Mouse (Mus musculus) G1E (cell line): Measurements from ENCODE around the gene Exoc6. TPM values are rescaled to one million over a fixed set of nuclear protein-coding genes. Genes with fewer than 3 reads are reported as not detected.

Experiments
- ATAC-seq: 2 replicates; pipeline ENCODE4 v1.8.0; 2016; ENCODE audit warnings: mild to moderate bottlenecking; ENCODE audit not compliant: insufficient number of reproducible peaks, poor library complexity, low FRiP score, severe bottlenecking; ENCODE audit errors: extremely low read depth
- DNase-seq: peaks from one replicate; pipeline ENCODE4 v3.0.0; 2012; ENCODE audit warnings: low spot score
- H3K27me3 ChIP-seq: 2 replicates; pipeline ENCODE4 v1.6.1; 2012; ENCODE audit warnings: mild to moderate bottlenecking, low read length, inconsistent platforms; ENCODE audit not compliant: insufficient read depth
- H3K36me3 ChIP-seq: replicated peaks from 2 replicates; pipeline ENCODE3; 2012; ENCODE audit warnings: mild to moderate bottlenecking, inconsistent platforms
- H3K4me1 ChIP-seq: 2 replicates; pipeline ENCODE4 v1.6.1; 2012; ENCODE audit warnings: low read depth, low read length, inconsistent platforms, mixed read lengths; ENCODE audit not compliant: insufficient read depth
- H3K4me3 ChIP-seq: 2 replicates; pipeline ENCODE4 v1.5.1; 2012; ENCODE audit warnings: low read depth, mild to moderate bottlenecking, inconsistent platforms, low read length, moderate library complexity, mixed read lengths
- H3K9me3 ChIP-seq: replicated peaks from 2 replicates; pipeline ENCODE4 v1.6.1; 2012; ENCODE audit warnings: inconsistent platforms
- CTCF ChIP-seq: IDR thresholded peaks from 2 replicates; pipeline ENCODE4 v1.5.1; 2012; ENCODE audit warnings: low read depth, low read length, inconsistent platforms, mixed read lengths
- GATA1 ChIP-seq: IDR thresholded peaks from 2 replicates; pipeline ENCODE4 v1.6.1; 2012; ENCODE audit warnings: borderline replicate concordance, low read length, inconsistent platforms, mixed read lengths
- GATA2 ChIP-seq: IDR thresholded peaks from 2 replicates; pipeline ENCODE4 v1.6.1; 2012; ENCODE audit warnings: low read depth, low read length, inconsistent platforms, borderline replicate concordance
- POLR2AphosphoS5 ChIP-seq: IDR thresholded peaks from 2 replicates; pipeline ENCODE4 v1.6.1; 2012; ENCODE audit warnings: low read depth, low read length, inconsistent platforms; ENCODE audit not compliant: insufficient replicate concordance
- TAL1 ChIP-seq: conservative IDR thresholded peaks from 2 replicates; pipeline ENCODE4 v1.6.1; 2012; ENCODE audit warnings: low read depth, low read length, inconsistent platforms, mixed read lengths
- polyA plus RNA-seq: library from polyadenylated mRNA; stranded (reverse); fragments of >175 nt; gene quantifications from 2 replicates; pipeline ENCODE4 v1.2.3, GENCODE M21; 2012
- total RNA-seq, 2 experiments: library from RNA; stranded (forward) in 1 of 2; stranded (reverse) in 1 of 2; fragments of 200-1000 nt in 1 of 2; fragments of >200 nt in 1 of 2; fragmentation: Nextera tagmentation in 1 of 2; gene quantifications; 2 replicates each; pipeline ENCODE4 v1.2.3; 2014 to 2017

Exoc6 gene
- total and polyA plus RNA-seq, 3 experiments, result 26.0 to 117 (median 92.8) TPM

- DNase-seq, result peak; percentile 52
These were observed 5.8 kb downstream of the Exoc6 start for GRCm38 (mm10) chr19:37555863-37556566.

GRCm38 (mm10) chr19:37557898-37558297 lies 7.7 kb downstream of the Exoc6 start:
- Histone ChIP-seq H3K36me3 (peaks cover 32% of the 10 kb centered on the region), H3K4me1 (peaks cover 90% of the 10 kb centered on the region), H3K9me3 (no peaks in the 10 kb centered on the region), H3K4me3 (no peak overlapping the region), H3K27me3 (no peaks in the 10 kb centered on the region)
- no peak for TF ChIP-seq POLR2AphosphoS5
- no peak for TF ChIP-seq CTCF
- no peak for TF ChIP-seq TAL1
- TF ChIP-seq GATA2, result no peak
- TF ChIP-seq GATA1, result no peak
- no peak for ATAC-seq
- no peak for DNase-seq

More at GRCm38 (mm10) chr19:37555863-37556566, 5.8 kb downstream of the Exoc6 start:
- TF ChIP-seq GATA1 (no peak), CTCF (no peak), TAL1 (peak; percentile 62)
- peak overlapping the region; percentile 52; the same call in 1 of the 2 replicates for H3K4me3 ChIP-seq
- no peaks in the 10 kb centered on the region for H3K9me3 ChIP-seq
- peaks cover 40% of the 10 kb centered on the region for H3K36me3 ChIP-seq
- H3K4me1 ChIP-seq, result peaks cover 85% of the 10 kb centered on the region
- peak; percentile 61 for ATAC-seq
- H3K27me3 ChIP-seq, result no peaks in the 10 kb centered on the region

GRCm38 (mm10) chr19:37559286-37560079 lies 9.3 kb downstream of the Exoc6 start:
- no peak for ATAC-seq
- Histone ChIP-seq H3K27me3 (no peaks in the 10 kb centered on the region), H3K9me3 (no peaks in the 10 kb centered on the region), H3K4me3 (peak overlapping the region; percentile 56; the same call in 1 of the 2 replicates), H3K36me3 (peaks cover 21% of the 10 kb centered on the region), H3K4me1 (peaks cover 82% of the 10 kb centered on the region)
- no peak for DNase-seq
- TF ChIP-seq TAL1, result no peak
- TF ChIP-seq CTCF, result 0 out of 2 replicates have a peak, but pooled peaks have one; percentile 30

GRCm38 (mm10) chr19:37560080-37560427 lies 9.8 kb downstream of the Exoc6 start:
- peak overlapping the region; percentile 56; the same call in 1 of the 2 replicates for H3K4me3 ChIP-seq

GRCm38 (mm10) chr19:37561106-37561892 lies 11.1 kb downstream of the Exoc6 start:
- Histone ChIP-seq H3K4me1 (peaks cover 77% of the 10 kb centered on the region), H3K9me3 (no peaks in the 10 kb centered on the region), H3K36me3 (peaks cover 21% of the 10 kb centered on the region), H3K27me3 (no peaks in the 10 kb centered on the region), H3K4me3 (peak overlapping the region; percentile 10; the same call in 1 of the 2 replicates)
- peak; percentile 67 for TF ChIP-seq TAL1
- TF ChIP-seq GATA1, result no peak
- peak; percentile 48 for DNase-seq
- ATAC-seq, result peak; percentile 83

More at GRCm38 (mm10) chr19:37560080-37560427, 9.8 kb downstream of the Exoc6 start:
- ATAC-seq (no peak), DNase-seq (no peak)
- Histone ChIP-seq H3K27me3 (no peaks in the 10 kb centered on the region), H3K9me3 (no peaks in the 10 kb centered on the region), H3K4me1 (peaks cover 85% of the 10 kb centered on the region), H3K36me3 (peaks cover 24% of the 10 kb centered on the region)
- TF ChIP-seq GATA1, result no peak
- TF ChIP-seq GATA2, result no peak
- no peak for TF ChIP-seq POLR2AphosphoS5
- TF ChIP-seq TAL1, result no peak
- TF ChIP-seq CTCF, result no peak

DNA sequence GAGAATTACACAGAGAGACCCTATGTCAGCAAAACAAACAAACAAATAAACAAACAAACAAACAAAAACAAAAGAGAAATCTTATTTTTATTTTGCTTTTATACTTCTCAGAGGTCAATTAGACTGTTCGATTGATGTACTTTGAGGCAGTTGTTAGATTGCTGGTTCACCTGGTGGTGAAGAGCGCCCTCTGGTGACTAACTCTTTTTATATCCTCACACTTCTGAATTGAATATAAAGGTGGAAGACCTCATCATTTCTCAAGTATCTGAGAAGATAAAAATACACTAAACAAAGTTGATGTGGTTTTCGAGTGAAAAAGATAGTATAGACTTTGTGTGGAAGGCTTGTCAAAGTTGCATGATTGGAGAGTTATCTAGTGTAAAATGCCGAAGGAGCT lies 13.5 kb downstream of the Exoc6 start:
- H3K36me3 ChIP-seq, result peaks cover 35% of the 10 kb centered on the region
- no peak for ATAC-seq
- no peak overlapping the region for H3K4me3 ChIP-seq
- H3K9me3 ChIP-seq, result no peaks in the 10 kb centered on the region
- TF ChIP-seq CTCF, result peak; percentile 43; the same call in 1 of the 2 replicates
- TF ChIP-seq TAL1, result no peak
- TF ChIP-seq GATA1, result no peak
- TF ChIP-seq POLR2AphosphoS5, result no peak
- no peak for TF ChIP-seq GATA2
- no peaks in the 10 kb centered on the region for H3K27me3 ChIP-seq
- no peak for DNase-seq
- H3K4me1 ChIP-seq, result peaks cover 72% of the 10 kb centered on the region
